Mouse (Mus musculus) retina, adult 2 months (tissue): ENCODE measurements around the gene Ltbp1.
"Not testable (repeated sequence)": the region's sequence is repeated elsewhere in the genome, so short reads cannot be mapped to it uniquely, and the experiment has no call there.

Experiments used
- DNase-seq: peaks from one replicate; pipeline ENCODE4 v3.0.0-alpha.2; 2012; ENCODE audit warnings: low read depth, low spot score

Gene Ltbp1

GRCm38 (mm10) chr17:75115594-75115993, 110.2 kb downstream of the Ltbp1 start:
- DNase-seq: no peak

DNA sequence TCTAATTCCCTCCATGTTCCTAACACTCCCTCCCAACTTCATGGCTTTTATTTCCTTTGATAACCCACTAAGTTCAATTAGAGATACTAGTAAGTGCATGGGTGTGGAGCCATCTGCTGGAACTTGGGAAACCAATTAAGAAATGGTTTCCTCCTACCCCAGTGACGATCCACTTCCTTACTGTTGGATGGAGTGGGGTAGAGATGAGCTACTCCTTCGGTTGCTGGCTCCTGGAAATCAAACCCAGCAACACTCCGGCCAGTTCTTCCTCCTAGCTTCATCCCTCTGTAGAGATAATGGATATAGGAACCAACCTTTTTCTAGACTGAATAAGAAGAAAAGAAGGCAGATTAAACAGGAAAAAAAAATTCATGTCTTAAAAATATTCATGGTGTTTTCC, 113.5 kb downstream of the Ltbp1 start:
- DNase-seq: no peak

DNA sequence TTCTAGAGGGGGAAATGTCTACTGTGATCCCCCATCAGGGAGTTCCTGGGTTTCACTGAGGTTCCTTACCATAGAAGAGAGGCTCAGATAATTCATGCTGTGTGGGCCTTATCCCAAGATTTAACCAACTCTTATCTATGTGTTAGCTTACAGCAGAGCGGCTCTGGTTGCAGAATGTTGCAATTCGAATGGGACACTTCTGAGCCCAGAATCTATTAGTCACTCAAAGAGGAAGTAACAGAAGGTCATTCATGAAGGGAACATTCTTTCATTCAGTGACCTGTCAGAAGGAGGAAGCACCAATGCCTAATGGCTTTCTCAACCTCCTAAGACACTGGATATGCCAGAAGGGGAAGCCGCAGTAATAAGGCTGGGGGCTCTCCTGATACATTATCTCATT, 114.1 kb downstream of the Ltbp1 start:
- no peak for DNase-seq

DNA sequence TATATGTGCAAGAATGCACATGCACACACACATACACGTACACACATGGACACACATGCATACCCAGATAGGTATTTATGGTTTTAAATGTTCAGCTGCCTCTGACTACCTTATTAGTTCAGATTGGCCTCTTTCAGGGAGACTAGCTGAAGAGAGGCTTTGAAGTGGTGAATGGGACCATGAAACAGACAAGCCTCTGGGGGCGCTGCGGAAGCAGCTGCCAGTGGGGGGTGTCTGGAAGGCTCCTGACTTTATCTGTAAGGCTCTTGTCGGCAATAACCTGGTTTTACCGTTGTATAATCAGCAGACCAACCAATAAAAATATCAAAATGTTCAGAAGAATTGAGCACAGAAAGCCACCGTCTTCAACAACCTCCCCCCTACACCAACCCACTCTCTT, 114.7 kb downstream of the Ltbp1 start:
- no peak for DNase-seq

DNA sequence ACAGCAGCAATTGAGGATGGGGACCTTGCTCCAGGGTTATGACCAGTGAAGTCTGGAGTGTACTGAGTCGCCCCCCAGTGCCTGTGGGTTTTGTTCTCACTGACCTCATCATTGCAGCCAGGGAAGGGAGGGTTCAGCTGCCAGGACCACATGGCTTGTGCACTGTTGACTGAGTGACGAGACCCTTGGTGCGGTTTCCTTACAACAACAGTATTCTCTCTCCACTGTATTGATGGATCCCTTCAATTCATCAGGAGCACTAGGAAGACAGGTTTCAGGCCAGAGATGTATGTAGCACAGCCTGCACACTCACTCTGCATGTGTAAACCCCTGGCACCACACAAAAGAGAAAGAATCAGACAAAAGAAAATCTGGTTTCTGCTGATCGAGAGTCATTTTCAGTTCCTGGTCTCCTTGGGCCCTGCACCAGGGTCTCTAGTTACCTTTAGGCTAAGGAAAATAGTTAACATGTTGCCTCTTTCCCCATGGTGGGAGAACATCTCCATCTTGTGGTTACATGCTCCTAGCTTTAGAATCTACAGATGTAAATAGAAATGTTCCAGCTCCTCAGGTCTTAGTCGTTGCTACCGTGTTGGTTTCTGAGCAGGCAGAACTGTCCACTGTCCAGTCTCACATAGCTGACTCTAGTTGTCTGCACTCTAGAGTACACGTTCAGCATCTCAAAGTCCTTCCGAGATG, 117.4 kb downstream of the Ltbp1 start:
- no peak for DNase-seq

DNA sequence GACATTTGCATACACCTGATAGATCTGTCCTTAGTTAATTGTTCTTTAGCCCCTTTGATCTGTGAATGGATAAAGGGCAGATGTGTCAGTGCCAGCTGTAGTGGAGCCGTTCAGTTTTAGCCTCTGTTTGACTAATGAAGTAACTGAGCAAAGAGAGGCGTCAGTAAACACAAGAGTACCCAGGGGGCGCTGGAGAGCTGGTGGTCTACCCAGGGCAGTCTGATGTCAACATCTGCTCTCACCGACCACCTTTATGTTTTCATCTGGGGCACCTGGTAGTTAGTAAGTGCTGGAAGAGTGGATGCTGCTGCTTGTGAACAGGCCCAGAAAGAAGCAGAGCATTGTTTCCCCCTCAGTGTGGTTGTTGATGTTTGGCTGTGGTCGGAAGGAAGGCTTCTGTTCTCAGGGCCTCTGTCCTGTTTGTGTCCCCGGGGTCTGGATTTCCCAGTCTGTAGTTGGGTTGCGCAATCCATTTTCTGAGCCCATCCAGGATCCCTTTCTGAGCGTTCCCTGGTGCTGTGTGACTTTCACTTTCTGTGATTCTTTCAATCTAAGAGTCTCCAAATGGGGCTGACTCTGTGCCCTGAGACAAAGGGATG, 123.1 kb downstream of the Ltbp1 start:
- DNase-seq: no peak

GRCm38 (mm10) chr17:75133983-75134382, 128.6 kb downstream of the Ltbp1 start:
- no peak for DNase-seq

DNA sequence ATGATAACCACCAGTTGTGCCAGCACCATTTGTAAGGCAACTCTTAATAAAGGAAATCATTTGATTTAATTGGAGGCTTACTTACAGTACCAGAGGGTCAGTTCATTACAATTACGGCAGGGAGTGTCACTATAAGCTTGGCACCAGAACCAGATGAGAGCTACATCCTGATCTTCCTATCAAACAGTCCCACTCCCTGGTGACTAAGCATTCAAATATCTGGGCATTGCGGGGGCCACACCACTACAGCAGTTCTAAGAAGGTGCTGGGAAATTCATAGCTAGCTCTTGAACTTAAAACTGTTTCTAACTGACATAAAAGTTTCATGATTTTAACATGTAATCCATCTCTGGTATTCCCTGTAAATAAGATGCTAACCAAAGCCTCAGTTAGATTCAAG, 134.4 kb downstream of the Ltbp1 start:
- DNase-seq: no peak

- not testable (repeated sequence) for DNase-seq
These were observed 137.5 kb downstream of the Ltbp1 start for GRCm38 (mm10) chr17:75142845-75143244.

- no peak for DNase-seq
These were observed 138.6 kb downstream of the Ltbp1 start for GRCm38 (mm10) chr17:75143927-75144326.

DNA sequence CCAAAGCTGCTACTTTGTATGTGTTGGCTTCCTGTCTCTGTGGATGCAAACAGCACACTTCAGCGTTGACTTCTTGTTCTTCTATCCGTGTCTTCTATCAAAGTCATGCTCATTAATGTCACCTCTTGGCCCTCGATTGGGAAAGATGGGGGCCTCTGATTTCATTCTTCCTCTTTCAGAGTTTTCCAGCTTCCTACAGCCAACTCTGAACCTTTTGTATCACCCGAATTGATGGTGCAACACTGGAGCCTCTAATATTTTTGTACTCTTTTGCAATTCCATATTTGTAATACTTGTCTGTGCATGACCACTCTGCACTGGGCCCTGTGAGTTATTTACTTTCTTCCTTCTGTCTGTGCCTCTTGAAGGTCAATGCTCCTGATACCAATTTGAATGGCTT, 141.8 kb downstream of the Ltbp1 start:
- no peak for DNase-seq

DNA sequence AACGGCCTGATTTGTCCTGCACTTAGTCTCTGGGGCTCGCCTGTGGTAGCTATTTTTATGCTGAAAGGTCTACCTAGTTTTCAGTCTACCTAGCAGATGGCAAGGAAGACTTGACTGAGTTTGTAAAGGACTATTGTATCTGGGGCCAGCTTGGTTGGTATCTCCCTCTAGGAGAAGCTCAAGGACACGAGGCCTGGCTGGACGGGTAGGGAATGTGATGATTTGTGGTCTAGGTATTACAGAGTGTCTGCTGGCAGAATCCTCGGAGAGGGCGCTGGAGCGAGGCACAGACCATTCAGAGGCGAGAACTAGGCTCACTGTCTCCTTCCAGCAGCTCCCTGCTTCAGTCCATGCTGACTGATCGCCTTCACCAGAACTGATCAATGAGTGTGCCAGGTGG, 146.4 kb downstream of the Ltbp1 start:
- DNase-seq: no peak

GRCm38 (mm10) chr17:75153088-75153487, 147.7 kb downstream of the Ltbp1 start:
- DNase-seq: no peak

DNA sequence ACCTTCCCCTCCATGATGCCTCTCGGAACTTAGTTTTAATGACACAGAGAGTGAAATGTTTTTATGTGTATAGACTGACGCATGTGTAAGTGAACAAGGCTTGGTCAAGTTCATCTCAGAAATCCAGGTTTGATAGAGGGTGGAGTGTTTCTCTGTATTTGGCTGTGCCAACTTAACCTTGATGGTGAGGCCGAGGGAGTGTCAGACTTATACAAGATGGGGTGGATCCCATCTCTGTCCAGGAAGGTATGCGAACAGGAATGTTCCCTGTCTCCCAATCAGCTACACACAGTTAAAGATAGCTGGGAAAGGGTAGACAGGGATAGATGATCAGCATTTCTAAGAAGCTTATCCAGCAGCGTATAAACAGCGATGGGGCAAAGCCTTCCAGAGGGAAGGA, 153.0 kb downstream of the Ltbp1 start:
- DNase-seq: no peak

DNA sequence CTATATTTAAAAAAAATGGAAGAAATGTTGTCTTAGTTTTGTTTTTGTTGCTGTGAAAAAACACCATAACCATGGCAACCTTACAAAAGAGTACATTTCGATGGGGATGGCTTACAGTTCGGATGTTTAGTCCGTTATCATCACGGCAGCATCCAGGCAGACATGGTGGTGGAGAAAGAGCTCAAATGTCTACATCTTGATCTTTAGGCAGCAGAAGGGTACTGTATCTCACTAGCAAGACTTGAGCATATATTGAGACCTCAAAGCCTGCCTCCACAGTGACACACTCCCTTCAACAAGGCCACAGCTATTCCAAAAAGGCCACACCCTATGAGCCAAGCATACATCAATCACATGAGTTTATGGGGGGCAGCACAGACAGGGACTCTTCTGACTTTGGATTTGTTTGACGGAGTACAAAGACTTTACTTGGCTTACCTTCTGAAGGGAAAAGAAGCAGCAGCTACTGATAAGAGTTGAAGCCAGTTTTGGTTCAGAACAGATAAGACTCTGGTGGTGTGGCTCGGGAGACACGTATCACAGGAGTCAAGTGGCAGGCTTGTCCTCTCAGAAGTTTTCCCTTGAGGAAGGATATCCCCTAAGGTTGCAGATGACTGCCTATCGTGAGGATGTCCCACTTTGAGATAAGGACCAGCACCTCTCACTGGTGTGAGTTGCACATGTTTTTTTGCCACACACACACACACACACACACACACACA, 153.9 kb downstream of the Ltbp1 start:
- no peak for DNase-seq

- DNase-seq: no peak
These were observed 155.7 kb downstream of the Ltbp1 start for GRCm38 (mm10) chr17:75161062-75161461.

DNA sequence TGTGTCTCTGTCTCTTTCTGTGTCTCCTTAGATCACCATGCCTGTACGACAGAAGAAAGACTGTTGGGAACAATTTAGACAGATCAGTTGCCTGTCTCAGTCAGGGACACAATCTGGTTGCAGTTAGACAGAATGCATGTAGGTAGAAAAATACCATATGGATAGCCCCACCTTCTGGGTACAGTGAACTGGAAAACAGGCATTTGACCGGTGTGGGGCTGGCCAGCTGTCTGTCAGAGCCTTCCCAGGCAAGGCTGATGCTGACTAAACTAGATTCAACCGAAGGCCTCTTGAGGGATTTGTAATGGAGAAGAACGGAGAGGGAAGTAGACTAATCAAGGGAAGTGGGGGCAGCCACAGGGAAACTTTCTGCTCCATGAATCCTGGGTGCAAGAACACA, 156.6 kb downstream of the Ltbp1 start:
- DNase-seq: no peak

DNA sequence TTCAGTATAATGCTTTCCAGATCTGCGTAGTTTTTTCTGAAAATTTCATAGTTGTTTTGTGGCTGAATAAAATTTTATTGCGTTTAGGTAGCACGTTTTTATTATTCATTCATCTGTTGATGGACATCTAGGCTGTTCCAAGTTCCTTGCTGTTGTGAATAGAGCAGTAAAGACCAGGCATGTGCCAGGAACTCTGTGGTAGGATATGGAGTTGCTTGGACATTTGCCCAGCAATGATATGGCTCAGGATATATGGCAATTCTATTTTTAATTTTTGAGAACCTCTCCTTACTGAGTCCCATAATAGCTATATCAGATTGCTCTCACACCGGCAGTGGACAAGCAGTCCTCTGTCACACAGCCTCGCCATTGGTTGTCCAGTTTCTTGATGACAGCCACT, 159.2 kb downstream of the Ltbp1 start:
- DNase-seq: no peak

GRCm38 (mm10) chr17:75168572-75169200, 163.3 kb downstream of the Ltbp1 start:
- DNase-seq: no peak

DNA sequence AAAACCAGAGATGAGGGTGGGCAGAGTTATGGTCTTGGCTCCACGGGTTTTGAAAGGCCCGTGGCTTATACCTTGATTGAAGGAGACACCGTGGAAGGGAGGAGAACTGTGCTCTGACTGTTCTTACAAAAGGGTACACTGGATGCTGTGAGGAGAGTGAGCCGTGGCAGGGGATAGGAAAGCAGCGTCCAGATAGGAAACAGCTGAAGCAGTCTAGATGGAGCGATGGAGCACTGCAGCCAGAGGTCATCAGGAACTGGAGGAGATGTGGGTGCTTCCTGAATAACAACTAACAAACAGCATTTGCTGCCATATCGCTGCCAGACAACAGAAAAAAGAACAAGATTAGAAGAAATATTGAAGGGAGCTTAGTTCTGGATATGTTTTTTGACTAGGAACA, 166.3 kb downstream of the Ltbp1 start:
- DNase-seq: no peak

DNA sequence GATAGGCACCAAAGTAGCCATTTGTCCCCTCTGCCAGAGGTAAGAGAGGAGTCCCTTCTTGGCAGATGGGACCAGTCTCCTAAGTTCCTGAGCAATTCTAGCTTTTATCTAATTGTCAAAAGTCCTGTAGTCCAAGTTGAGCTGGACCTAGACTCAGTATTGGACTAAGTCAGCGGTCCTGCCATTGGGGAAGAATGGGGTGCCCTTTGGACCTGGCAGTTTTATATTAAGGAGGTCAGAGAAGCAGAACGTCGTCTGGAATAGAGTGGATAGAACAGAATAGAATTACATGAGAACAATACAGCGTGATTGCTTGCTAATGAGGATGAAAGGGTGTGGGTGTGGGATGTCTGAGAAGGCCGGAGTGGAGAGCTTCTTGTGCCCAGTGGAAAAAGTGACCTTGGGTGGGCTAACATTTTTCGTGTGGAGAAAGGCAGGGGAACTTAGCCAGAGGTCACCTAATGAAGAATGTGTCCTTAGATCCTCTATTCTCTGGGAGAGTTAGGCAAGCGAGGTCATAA, 167.4 kb downstream of the Ltbp1 start:
- DNase-seq: no peak

- no peak for DNase-seq
These were observed 169.1 kb downstream of the Ltbp1 start for GRCm38 (mm10) chr17:75174501-75174900.
